Mouse (Mus musculus) cerebellum, adult 2 months (tissue): Measurements from ENCODE around the gene Gm12166.

Experiments
- CTCF ChIP-seq: fragments of 200-500 bp; IDR thresholded peaks from 2 replicates; pipeline ENCODE4 v1.5.1; 2011; ENCODE audit warnings: low read depth, mild to moderate bottlenecking, control low read depth, low read length, moderate library complexity, borderline replicate concordance; ENCODE audit not compliant: insufficient read depth
- POLR2A ChIP-seq: fragments of 200-500 bp; IDR thresholded peaks from 2 replicates; pipeline ENCODE4 v1.6.1; 2011; ENCODE audit warnings: low read length, control low read depth, borderline replicate concordance; ENCODE audit not compliant: insufficient read depth

- TF ChIP-seq POLR2A (no peak), CTCF (no peak)
Observed at GRCm38 (mm10) chr11:46072466-46073060, 20.4 kb upstream of the Gm12166 start.
